Mouse (Mus musculus) stomach, postnatal 0 days (tissue): ENCODE data around the gene Epb41l2.

Experiments used
- CTCF ChIP-seq: IDR thresholded peaks from 2 replicates; pipeline ENCODE4 v1.5.1; 2016; ENCODE audit warnings: antibody characterized with exemption, low read depth, mild to moderate bottlenecking, moderate library complexity
- EP300 ChIP-seq: optimal IDR thresholded peaks from 2 replicates; pipeline ENCODE3; 2016; ENCODE audit warnings: antibody characterized with exemption

DNA sequence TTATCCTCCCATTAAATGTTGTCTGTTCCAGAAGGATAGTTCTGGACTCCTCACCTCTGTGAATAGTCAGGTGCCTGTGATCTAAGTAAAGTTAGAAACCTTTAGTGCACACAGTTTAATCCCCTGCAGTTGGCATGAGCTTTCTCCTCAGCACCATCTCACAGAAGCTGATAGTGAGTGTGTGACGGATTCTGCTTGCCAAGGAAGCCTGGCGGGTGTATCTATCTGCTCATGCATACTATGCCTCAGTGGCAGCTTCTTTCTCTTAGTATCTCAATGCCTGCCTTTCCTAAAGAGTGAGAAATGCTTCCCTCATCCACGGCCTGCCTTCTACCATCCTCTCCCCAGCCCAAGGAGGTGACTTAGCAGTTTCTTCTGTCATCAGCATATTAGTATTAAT is 103.1 kb downstream of the Epb41l2 start:
- no peak for TF ChIP-seq EP300
- TF ChIP-seq CTCF = no peak
